Mouse (Mus musculus) midbrain, embryonic 10.5 days (tissue): ENCODE results near the gene Lpcat3. TPM values are rescaled to one million over a fixed set of nuclear protein-coding genes. Genes with fewer than 3 reads are reported as not detected.
"Not testable (repeated sequence)": the region's sequence is repeated elsewhere in the genome, so short reads cannot be mapped to it uniquely, and the experiment has no call there.

Experiments used
- DNase-seq: peaks from one replicate; pipeline ENCODE4 v3.0.0-alpha.2; 2017; ENCODE audit warnings: low spot score
- H3K27ac ChIP-seq: fragments of 300-500 bp; sonication (generic); replicated peaks from 2 replicates; pipeline ENCODE4 v1.5.1; 2016; ENCODE audit warnings: mild to moderate bottlenecking
- H3K27me3 ChIP-seq: fragments of 300-500 bp; sonication (generic); 2 replicates; pipeline ENCODE4 v1.6.1; 2016; ENCODE audit warnings: low read depth, mild to moderate bottlenecking; ENCODE audit not compliant: poor library complexity, severe bottlenecking
- H3K36me3 ChIP-seq: fragments of 300-500 bp; sonication (generic); 2 replicates; pipeline ENCODE4 v1.6.1; 2016; ENCODE audit warnings: mild to moderate bottlenecking, moderate library complexity
- H3K4me1 ChIP-seq: fragments of 300-500 bp; sonication (generic); 2 replicates; pipeline ENCODE4 v1.6.1; 2016
- H3K4me3 ChIP-seq: fragments of 300-500 bp; sonication (generic); 2 replicates; pipeline ENCODE4 v1.5.1; 2016; ENCODE audit warnings: mild to moderate bottlenecking, moderate library complexity
- H3K9me3 ChIP-seq: fragments of 300-500 bp; sonication (generic); replicated peaks from 2 replicates; pipeline ENCODE4 v1.6.1; 2016; ENCODE audit warnings: mild to moderate bottlenecking
- WGBS: fragments of 180-500 bp; shearing (Covaris S2); methylation state at CpG from one replicate; pipeline ENCODE4 v1.1.7; 2016; 5-methylcytosine and 5-hydroxymethylcytosine counted together
- polyA plus RNA-seq: library from polyadenylated mRNA; unstranded; fragments of >200 nt; fragmentation: Nextera tagmentation; extraction: Ambion mirVana; gene quantifications from 2 replicates; pipeline ENCODE4 v1.2.1, GENCODE M21; 2016

The Lpcat3 gene
- polyA plus RNA-seq, 1 experiment from 2014 or later, result 38.7 TPM

- WGBS, result 30% methylated on average over 6 of the region's 6 CpGs
- peak overlapping the region; percentile 88 for H3K27ac ChIP-seq
Observed at GRCm38 (mm10) chr6:124661995-124662394, 832 bp upstream of the Lpcat3 start.

GRCm38 (mm10) chr6:124663424-124663795, 583 bp downstream of the Lpcat3 start:
- 23% methylated on average over 13 of the region's 13 CpGs for WGBS
- H3K4me3 ChIP-seq, result peak overlapping the region; percentile 77
- 0 out of 2 replicates have a peak, but pooled peaks cover 3% of the 10 kb centered on the region for H3K36me3 ChIP-seq
- H3K9me3 ChIP-seq, result no peaks in the 10 kb centered on the region
- peaks cover 15% of the 10 kb centered on the region for H3K4me1 ChIP-seq
- DNase-seq, result no peak
- H3K27me3 ChIP-seq, result no peaks in the 10 kb centered on the region
- peak overlapping the region; percentile 88 for H3K27ac ChIP-seq

More at GRCm38 (mm10) chr6:124661995-124662394, 832 bp upstream of the Lpcat3 start:
- no peak for DNase-seq
- no peaks in the 10 kb centered on the region for H3K36me3 ChIP-seq
- peak overlapping the region; percentile 77 for H3K4me3 ChIP-seq
- no peaks in the 10 kb centered on the region for H3K9me3 ChIP-seq
- H3K4me1 ChIP-seq, result peaks cover 12% of the 10 kb centered on the region
- H3K27me3 ChIP-seq, result no peaks in the 10 kb centered on the region

- H3K27ac ChIP-seq, result no peak overlapping the region
- H3K4me3 ChIP-seq, result no peak overlapping the region
- H3K9me3 ChIP-seq, result no peaks in the 10 kb centered on the region
- no peak for DNase-seq
- 0 out of 2 replicates have a peak, but pooled peaks cover 3% of the 10 kb centered on the region for H3K36me3 ChIP-seq
- WGBS, result 92% methylated on average over 7 of the region's 7 CpGs
- H3K4me1 ChIP-seq, result peaks cover 15% of the 10 kb centered on the region
- no peaks in the 10 kb centered on the region for H3K27me3 ChIP-seq
Observed at GRCm38 (mm10) chr6:124664256-124664655, 1.4 kb downstream of the Lpcat3 start.

- H3K36me3 ChIP-seq, result 0 out of 2 replicates have a peak, but pooled peaks cover 3% of the 10 kb centered on the region
- H3K4me3 ChIP-seq, result no peak overlapping the region
- DNase-seq, result no peak
- no peaks in the 10 kb centered on the region for H3K9me3 ChIP-seq
- H3K4me1 ChIP-seq, result peaks cover 15% of the 10 kb centered on the region
- WGBS, result 90% methylated on average over 10 of the region's 10 CpGs
- no peaks in the 10 kb centered on the region for H3K27me3 ChIP-seq
- H3K27ac ChIP-seq, result no peak overlapping the region
Observed at GRCm38 (mm10) chr6:124665011-124665410, 2.2 kb downstream of the Lpcat3 start.

GRCm38 (mm10) chr6:124669234-124669859, 6.5 kb downstream of the Lpcat3 start:
- H3K4me1 ChIP-seq, result peaks cover 8% of the 10 kb centered on the region; the same call in 1 of the 2 replicates
- WGBS, result 88% methylated on average over 11 of the region's 11 CpGs

GRCm38 (mm10) chr6:124670281-124670900, 7.6 kb downstream of the Lpcat3 start:
- DNase-seq, result no peak
- peaks cover 8% of the 10 kb centered on the region; the same call in 1 of the 2 replicates for H3K4me1 ChIP-seq
- peaks cover 13% of the 10 kb centered on the region for H3K36me3 ChIP-seq
- no peak overlapping the region for H3K4me3 ChIP-seq
- 91% methylated on average over 7 of the region's 7 CpGs for WGBS
- no peaks in the 10 kb centered on the region for H3K27me3 ChIP-seq
- H3K9me3 ChIP-seq, result no peaks in the 10 kb centered on the region
- no peak overlapping the region for H3K27ac ChIP-seq

More at GRCm38 (mm10) chr6:124669234-124669859, 6.5 kb downstream of the Lpcat3 start:
- Histone ChIP-seq H3K27ac (no peak overlapping the region), H3K36me3 (peaks cover 6% of the 10 kb centered on the region), H3K27me3 (no peaks in the 10 kb centered on the region), H3K4me3 (no peak overlapping the region), H3K9me3 (no peaks in the 10 kb centered on the region)
- no peak for DNase-seq

- peaks cover 8% of the 10 kb centered on the region; the same call in 1 of the 2 replicates for H3K4me1 ChIP-seq
- H3K27me3 ChIP-seq, result no peaks in the 10 kb centered on the region
- no peak overlapping the region for H3K4me3 ChIP-seq
- no peak for DNase-seq
- H3K27ac ChIP-seq, result no peak overlapping the region
- 70% methylated on average over 6 of the region's 6 CpGs for WGBS
- no peaks in the 10 kb centered on the region for H3K9me3 ChIP-seq
- peaks cover 17% of the 10 kb centered on the region for H3K36me3 ChIP-seq
Observed at GRCm38 (mm10) chr6:124672100-124672499, 9.3 kb downstream of the Lpcat3 start.

- WGBS, result 89% methylated on average over 9 of the region's 9 CpGs
- DNase-seq, result no peak
- no peak overlapping the region for H3K27ac ChIP-seq
- H3K36me3 ChIP-seq, result peaks cover 14% of the 10 kb centered on the region
- H3K27me3 ChIP-seq, result no peaks in the 10 kb centered on the region
- no peaks in the 10 kb centered on the region for H3K9me3 ChIP-seq
- H3K4me1 ChIP-seq, result peaks cover 5% of the 10 kb centered on the region; the same call in 1 of the 2 replicates
- no peak overlapping the region for H3K4me3 ChIP-seq
Observed at GRCm38 (mm10) chr6:124673619-124674018, 10.8 kb downstream of the Lpcat3 start.

- H3K4me1 ChIP-seq, result peaks cover 5% of the 10 kb centered on the region; the same call in 1 of the 2 replicates
- no peak overlapping the region for H3K4me3 ChIP-seq
- 95% methylated on average over 7 of the region's 7 CpGs for WGBS
- no peaks in the 10 kb centered on the region for H3K27me3 ChIP-seq
- H3K36me3 ChIP-seq, result peaks cover 14% of the 10 kb centered on the region
- no peak overlapping the region for H3K27ac ChIP-seq
- H3K9me3 ChIP-seq, result no peaks in the 10 kb centered on the region
- DNase-seq, result no peak
Observed at GRCm38 (mm10) chr6:124674591-124674990, 11.8 kb downstream of the Lpcat3 start.

- Histone ChIP-seq H3K27ac (no peak overlapping the region), H3K4me1 (peaks cover 5% of the 10 kb centered on the region; the same call in 1 of the 2 replicates), H3K27me3 (no peaks in the 10 kb centered on the region), H3K36me3 (peaks cover 14% of the 10 kb centered on the region), H3K4me3 (no peak overlapping the region), H3K9me3 (no peaks in the 10 kb centered on the region)
- WGBS, result 90% methylated on average over 6 of the region's 6 CpGs
- DNase-seq, result no peak
Observed at GRCm38 (mm10) chr6:124676171-124676570, 13.3 kb downstream of the Lpcat3 start.

- DNase-seq, result no peak
- H3K4me1 ChIP-seq, result no peaks in the 10 kb centered on the region
- no peak overlapping the region for H3K4me3 ChIP-seq
- peaks cover 14% of the 10 kb centered on the region for H3K36me3 ChIP-seq
- WGBS, result 96% methylated on average over 7 of the region's 7 CpGs
- no peaks in the 10 kb centered on the region for H3K9me3 ChIP-seq
- no peak overlapping the region for H3K27ac ChIP-seq
- no peaks in the 10 kb centered on the region for H3K27me3 ChIP-seq
Observed at GRCm38 (mm10) chr6:124678769-124679168, 15.9 kb downstream of the Lpcat3 start.

GRCm38 (mm10) chr6:124679486-124679885, 16.7 kb downstream of the Lpcat3 start:
- no peak overlapping the region for H3K27ac ChIP-seq
- WGBS, result 95% methylated on average over 3 of the region's 3 CpGs

GRCm38 (mm10) chr6:124682291-124682690, 19.5 kb downstream of the Lpcat3 start:
- H3K4me3 ChIP-seq, H3K27ac ChIP-seq, H3K9me3 ChIP-seq, H3K36me3 ChIP-seq, H3K27me3 ChIP-seq, DNase-seq, H3K4me1 ChIP-seq: not testable (repeated sequence)
- 67% methylated on average over 6 of the region's 6 CpGs for WGBS

More at GRCm38 (mm10) chr6:124679486-124679885, 16.7 kb downstream of the Lpcat3 start:
- Histone ChIP-seq H3K4me3 (no peak overlapping the region), H3K9me3 (no peaks in the 10 kb centered on the region), H3K27me3 (no peaks in the 10 kb centered on the region), H3K4me1 (no peaks in the 10 kb centered on the region), H3K36me3 (peaks cover 9% of the 10 kb centered on the region; the same call in 1 of the 2 replicates)
- DNase-seq, result no peak
